Mouse (Mus musculus) kidney, postnatal 0 days (tissue): ENCODE measurements around the gene Map2k1. TPM values are rescaled to one million over a fixed set of nuclear protein-coding genes. Genes with fewer than 3 reads are reported as not detected.
A peak's percentile ranks its signal among the peaks of the same experiment; 100 is the strongest.
"Not testable (repeated sequence)": the region's sequence is repeated elsewhere in the genome, so short reads cannot be mapped to it uniquely, and the experiment has no call there.

Experiments
- ATAC-seq: fragments of 200-750 bp; cut with Nextera tagmentation; replicated peaks from 2 replicates; pipeline ENCODE4 v1.8.0; 2017; ENCODE audit warnings: low read depth, moderate number of reproducible peaks, moderate TSS enrichment, moderate library complexity; ENCODE audit not compliant: low FRiP score
- DNase-seq: peaks from one replicate; pipeline ENCODE4 v3.0.0-alpha.2; 2016; ENCODE audit warnings: low spot score
- H3K27ac ChIP-seq: fragments of 300-500 bp; sonication (generic); 2 replicates; pipeline ENCODE4 v1.5.1; 2014; ENCODE audit warnings: mild to moderate bottlenecking
- H3K27me3 ChIP-seq: fragments of 300-500 bp; sonication (generic); 2 replicates; pipeline ENCODE4 v1.6.1; 2014; ENCODE audit warnings: low read length, mixed read lengths; ENCODE audit not compliant: insufficient read depth
- H3K36me3 ChIP-seq: fragments of 300-500 bp; sonication (generic); 2 replicates; pipeline ENCODE4 v1.6.1; 2014; ENCODE audit warnings: low read length, mixed read lengths; ENCODE audit not compliant: insufficient read depth
- H3K4me1 ChIP-seq: fragments of 300-500 bp; sonication (generic); replicated peaks from 2 replicates; pipeline ENCODE4 v1.6.1; 2014; ENCODE audit warnings: antibody characterized with exemption, low read length, mixed read lengths; ENCODE audit not compliant: insufficient read depth
- H3K4me2 ChIP-seq: fragments of 300-500 bp; sonication (generic); 2 replicates; pipeline ENCODE4 v1.6.1; 2014; ENCODE audit warnings: mild to moderate bottlenecking, low read length, moderate library complexity, mixed read lengths
- H3K4me3 ChIP-seq: fragments of 300-500 bp; sonication (generic); replicated peaks from 2 replicates; pipeline ENCODE4 v1.5.1; 2014; ENCODE audit warnings: low read depth, low read length
- H3K9ac ChIP-seq: fragments of 300-500 bp; sonication (generic); 2 replicates; pipeline ENCODE4 v1.6.1; 2014; ENCODE audit warnings: low read depth, low read length
- H3K9me3 ChIP-seq: fragments of 300-500 bp; sonication (generic); replicated peaks from 2 replicates; pipeline ENCODE4 v1.6.1; 2016; ENCODE audit warnings: low read length, inconsistent platforms, mixed read lengths
- CTCF ChIP-seq: IDR thresholded peaks from 2 replicates; pipeline ENCODE4 v1.5.1; 2016; ENCODE audit warnings: antibody characterized with exemption, low read depth, mild to moderate bottlenecking, moderate library complexity
- WGBS: fragments of 180-500 bp; shearing (Covaris S2); extraction: QIAGEN DNeasy Blood & Tissue Kit; methylation state at CpG from one replicate; pipeline ENCODE4 v1.1.7; 2014; 5-methylcytosine and 5-hydroxymethylcytosine counted together
- polyA plus RNA-seq: library from polyadenylated mRNA; unstranded; fragments of >200 nt; fragmentation: Nextera tagmentation; extraction: Ambion mirVana; gene quantifications from 2 replicates; pipeline ENCODE4 v1.2.1, GENCODE M21; 2015

Map2k1 gene
- polyA plus RNA-seq, 1 experiment from 2014 or later, result 81.6 TPM

DNA sequence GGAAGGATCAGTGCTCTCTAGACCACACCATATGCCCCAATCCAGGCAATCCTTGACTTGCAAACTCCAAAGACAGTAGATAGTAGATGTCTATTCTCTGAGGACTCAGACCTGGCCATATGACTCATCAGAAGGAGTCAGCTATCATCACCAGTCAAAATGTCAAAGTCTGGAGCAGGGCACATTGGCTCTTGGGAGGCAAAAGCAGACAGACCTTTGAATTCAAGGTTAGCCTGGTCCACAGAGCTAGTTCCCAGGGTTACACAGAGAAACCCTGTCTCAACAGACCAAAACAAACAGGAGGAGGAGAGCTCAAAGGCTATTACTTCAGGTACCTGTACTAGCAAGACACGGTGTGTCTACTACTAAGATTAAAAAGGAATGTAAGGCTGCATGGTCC lies 59.6 kb downstream of the Map2k1 start:
- Histone ChIP-seq H3K4me2 (no peak overlapping the region), H3K4me1 (no peaks in the 10 kb centered on the region), H3K27ac (no peak overlapping the region), H3K27me3 (no peaks in the 10 kb centered on the region), H3K9me3 (no peaks in the 10 kb centered on the region), H3K9ac (no peak overlapping the region), H3K4me3 (no peak overlapping the region), H3K36me3 (peaks cover 30% of the 10 kb centered on the region)
- WGBS, result 93% methylated on average over 1 of the region's 1 CpGs
- no peak for TF ChIP-seq CTCF
- DNase-seq (no peak), ATAC-seq (no peak)

- peaks cover 4% of the 10 kb centered on the region; the same call in 1 of the 2 replicates for H3K4me1 ChIP-seq
- no peak overlapping the region for H3K27ac ChIP-seq
- DNase-seq (no peak), ATAC-seq (no peak)
- 93% methylated on average over 5 of the region's 5 CpGs for WGBS
- no peak overlapping the region for H3K9ac ChIP-seq
- H3K27me3 ChIP-seq, result no peaks in the 10 kb centered on the region
- H3K4me2 ChIP-seq, result no peak overlapping the region
- no peaks in the 10 kb centered on the region for H3K9me3 ChIP-seq
- no peak for TF ChIP-seq CTCF
- H3K36me3 ChIP-seq, result peaks cover 30% of the 10 kb centered on the region
- H3K4me3 ChIP-seq, result no peak overlapping the region
Measured at GRCm38 (mm10) chr9:64184166-64184840, 69.1 kb downstream of the Map2k1 start.

DNA sequence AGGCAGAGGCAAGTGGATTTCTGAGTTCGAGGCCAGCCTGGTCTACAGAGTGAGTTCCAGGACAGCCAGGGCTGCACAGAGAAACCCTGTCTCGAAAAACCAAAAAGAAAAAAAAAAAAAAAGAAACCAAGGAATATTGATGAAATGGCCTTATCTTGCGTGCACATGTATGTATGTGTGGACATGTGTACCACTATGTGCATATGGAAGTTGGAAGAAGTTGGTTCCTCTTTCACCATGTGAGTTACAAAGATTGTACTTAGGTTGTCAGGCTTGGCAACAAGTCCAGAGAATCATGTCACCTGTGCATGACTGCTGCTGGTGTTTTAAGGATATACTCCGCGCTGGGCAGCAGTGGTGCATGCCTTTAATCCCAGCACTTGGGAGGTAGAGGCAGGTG lies 70.1 kb downstream of the Map2k1 start:
- H3K4me1 ChIP-seq, H3K4me2 ChIP-seq, H3K27ac ChIP-seq, H3K4me3 ChIP-seq, H3K9me3 ChIP-seq, H3K27me3 ChIP-seq, H3K9ac ChIP-seq, ATAC-seq, DNase-seq: not testable (repeated sequence)
- H3K36me3 ChIP-seq, result peaks cover 27% of the 10 kb centered on the region
- 93% methylated on average over 5 of the region's 5 CpGs for WGBS

DNA sequence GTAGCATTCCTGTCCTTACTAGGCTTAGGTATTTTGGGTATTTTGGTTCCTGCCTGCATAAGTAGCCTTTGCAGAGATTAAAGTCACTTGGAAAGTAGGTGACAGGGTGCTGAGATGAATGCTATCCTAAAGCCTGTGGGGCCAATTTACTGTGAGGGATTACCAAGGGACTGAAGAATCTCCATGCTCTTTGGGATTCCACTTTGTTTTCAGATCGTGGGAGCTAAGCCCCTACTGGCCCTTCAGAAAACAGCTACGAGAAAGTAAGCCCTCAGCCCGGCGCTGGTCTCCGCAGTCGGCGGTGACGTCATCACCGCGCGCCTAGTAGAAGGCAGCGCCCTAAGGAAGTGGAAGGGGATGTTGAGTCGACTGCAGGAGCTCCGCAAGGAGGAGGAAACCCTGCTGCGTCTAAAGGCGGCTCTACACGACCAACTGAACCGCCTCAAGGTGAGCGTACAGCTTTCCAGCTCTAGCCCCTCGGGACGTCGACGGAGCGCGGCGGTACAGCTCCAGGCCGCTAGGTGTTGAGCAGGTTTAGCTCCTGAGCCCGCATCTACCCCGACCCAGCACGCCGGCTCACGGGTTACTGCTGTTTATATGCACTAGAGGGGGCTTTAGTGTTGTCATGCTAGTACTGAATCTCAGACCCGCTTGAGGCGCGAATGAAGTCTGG lies 74.3 kb downstream of the Map2k1 start, which contains the start of gene Snapc5:
Gene Snapc5, plus strand, starts transcription at position 301 of the 673 bp plus-strand sequence.
- H3K9ac ChIP-seq, result peak within 1 kb of the TSS; percentile 63
- peaks cover 44% of the 10 kb centered on the region for H3K36me3 ChIP-seq
- H3K4me1 ChIP-seq, result peaks cover 7% of the 10 kb centered on the region; the same call in 1 of the 2 replicates
- peak; percentile 77 for TF ChIP-seq CTCF
- no peaks in the 10 kb centered on the region for H3K9me3 ChIP-seq
- H3K4me2 ChIP-seq, result peak within 1 kb of the TSS; percentile 60
- H3K27me3 ChIP-seq, result no peaks in the 10 kb centered on the region
- 0% methylated on average over 35 of the region's 35 CpGs for WGBS
- peak within 1 kb of the TSS; percentile 63 for H3K4me3 ChIP-seq
- peak; percentile 93 for ATAC-seq
- peak; percentile 98 for DNase-seq
- peak within 1 kb of the TSS; percentile 90 for H3K27ac ChIP-seq

- TF ChIP-seq CTCF, result peak; percentile 61; the same call in 1 of the 2 replicates
- no peaks in the 10 kb centered on the region for H3K27me3 ChIP-seq
- H3K4me2 ChIP-seq, result peak overlapping the region; percentile 60
- DNase-seq (peak; percentile 84), ATAC-seq (peak; percentile 50; the same call in 1 of the 2 replicates)
- H3K4me1 ChIP-seq, result peaks cover 7% of the 10 kb centered on the region; the same call in 1 of the 2 replicates
- WGBS, result 46% methylated on average over 3 of the region's 3 CpGs
- H3K9ac ChIP-seq, result no peak overlapping the region
- no peaks in the 10 kb centered on the region for H3K9me3 ChIP-seq
- H3K4me3 ChIP-seq, result peak overlapping the region; percentile 63
- H3K27ac ChIP-seq, result peak overlapping the region; percentile 90
- peaks cover 42% of the 10 kb centered on the region for H3K36me3 ChIP-seq
Measured at GRCm38 (mm10) chr9:64178610-64178973, 74.8 kb downstream of the Map2k1 start.

- no peak overlapping the region for H3K27ac ChIP-seq
Measured at GRCm38 (mm10) chr9:64175378-64175777, 78.1 kb downstream of the Map2k1 start.

More at GRCm38 (mm10) chr9:64175378-64175777, 78.1 kb downstream of the Map2k1 start:
- Histone ChIP-seq H3K9ac (no peak overlapping the region), H3K36me3 (peaks cover 32% of the 10 kb centered on the region), H3K4me3 (no peak overlapping the region), H3K4me1 (peaks cover 7% of the 10 kb centered on the region; the same call in 1 of the 2 replicates), H3K4me2 (no peak overlapping the region), H3K27me3 (no peaks in the 10 kb centered on the region), H3K9me3 (no peaks in the 10 kb centered on the region)
- 84% methylated on average over 11 of the region's 11 CpGs for WGBS
- no peak for TF ChIP-seq CTCF
- no peak for DNase-seq
- no peak for ATAC-seq
